Mouse (Mus musculus): ENCODE measurements at regions not wholly inside any gene's neighbourhood (a gene's known extent, or its start where the extent isn't known, plus 50 kb on each side); places are given as distances from the start of the nearest gene placed in this dataset.

DNA sequence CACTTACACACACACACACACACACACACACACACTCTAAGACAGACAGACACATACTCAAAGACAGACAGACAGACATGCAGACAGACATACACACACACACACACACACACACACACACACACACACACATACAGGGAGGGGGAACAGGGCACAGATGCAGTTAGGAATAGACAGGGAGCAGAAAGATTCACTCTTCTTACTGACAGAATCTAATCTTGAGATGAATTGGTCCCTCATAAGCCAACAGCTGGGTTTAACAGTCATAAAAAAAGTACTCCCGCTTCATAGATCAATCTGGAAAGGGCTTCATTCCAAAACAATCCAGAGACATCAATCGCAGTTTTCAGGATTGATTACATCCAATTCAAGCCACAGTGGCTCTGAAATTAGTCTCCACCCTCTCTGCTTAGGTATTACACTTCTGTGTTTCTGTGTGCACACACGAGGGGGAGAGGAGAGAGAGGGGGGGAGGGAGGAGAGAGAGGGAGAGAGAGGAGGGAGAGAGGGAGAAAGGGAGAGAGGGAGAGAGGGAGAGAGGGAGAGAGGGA lies 107.2 kb downstream of the Cavin4 start:
- Histone ChIP-seq H3K36me3 (ENCODE audit: control insufficient read depth, insufficient read depth, low read length) (no peaks in the 10 kb centered on the region), H3K4me3 (ENCODE audit: low read length) (no peak overlapping the region), H3K4me2 (ENCODE audit: low read length) (no peak overlapping the region; the same call in 1 of the 2 replicates), H3K27ac (ENCODE audit: low read depth, low read length) (peak overlapping the region; percentile 36; the same call in 1 of the 2 replicates), H3K27me3 (replicated peaks; ENCODE audit: control insufficient read depth, insufficient read depth, low read length) (no peaks in the 10 kb centered on the region), H3K9me3 (ENCODE audit: control insufficient read depth, low read length) (no peaks in the 10 kb centered on the region), H3K9ac (ENCODE audit: low read depth, low read length) (no peak overlapping the region), H3K4me1 (ENCODE audit: control insufficient read depth, insufficient read depth, low read depth, low read length) (peaks cover 3% of the 10 kb centered on the region; the same call in 1 of the 2 replicates)
- ATAC-seq = peak; percentile 55
- 45% methylated on average over 3 of the region's 3 CpGs for WGBS

DNA sequence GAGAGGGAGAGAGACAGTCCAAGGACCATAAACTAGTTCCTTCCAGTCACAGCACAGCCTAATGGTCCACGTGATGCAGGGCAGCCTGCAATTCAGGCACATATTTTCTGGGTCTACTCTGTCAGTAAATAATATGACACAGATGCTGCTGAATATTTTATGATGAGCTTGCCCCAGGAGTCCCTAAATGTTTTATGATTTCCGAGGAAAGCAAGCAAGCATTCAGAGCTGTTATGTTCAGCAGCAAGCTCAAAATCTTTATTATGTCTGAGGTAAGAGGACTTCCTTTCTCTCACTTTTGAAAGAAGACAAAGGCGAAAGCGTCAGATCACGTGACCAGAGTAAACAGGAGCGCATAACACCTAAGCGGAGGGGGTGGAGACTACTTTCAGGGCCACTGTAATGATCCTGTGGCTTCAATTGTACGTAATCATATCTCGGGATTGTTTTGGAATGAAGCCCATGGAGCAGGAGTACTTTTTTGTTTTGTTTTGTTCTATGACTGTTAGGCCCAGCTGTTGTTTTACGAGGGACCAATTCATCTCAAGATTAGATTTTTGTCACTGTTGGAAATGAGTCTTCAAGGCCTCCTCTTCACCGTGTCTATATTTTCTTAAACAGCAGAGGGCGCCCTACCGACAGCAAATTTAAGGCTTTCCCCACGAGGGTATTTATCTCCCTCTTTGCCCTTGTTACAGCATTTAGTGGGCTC lies 107.8 kb downstream of the Cavin4 start:
- Histone ChIP-seq H3K9ac (ENCODE audit: low read depth, low read length) (no peak overlapping the region), H3K4me2 (ENCODE audit: low read length) (peak overlapping the region; percentile 26), H3K27ac (ENCODE audit: low read depth, low read length) (peak overlapping the region; percentile 36; the same call in 1 of the 2 replicates), H3K4me1 (ENCODE audit: control insufficient read depth, insufficient read depth, low read depth, low read length) (peaks cover 3% of the 10 kb centered on the region; the same call in 1 of the 2 replicates), H3K9me3 (ENCODE audit: control insufficient read depth, low read length) (no peaks in the 10 kb centered on the region), H3K36me3 (ENCODE audit: control insufficient read depth, insufficient read depth, low read length) (no peaks in the 10 kb centered on the region), H3K27me3 (replicated peaks; ENCODE audit: control insufficient read depth, insufficient read depth, low read length) (no peaks in the 10 kb centered on the region), H3K4me3 (ENCODE audit: low read length) (no peak overlapping the region)
- peak; percentile 90 for ATAC-seq
- WGBS = 29% methylated on average over 14 of the region's 14 CpGs

DNA sequence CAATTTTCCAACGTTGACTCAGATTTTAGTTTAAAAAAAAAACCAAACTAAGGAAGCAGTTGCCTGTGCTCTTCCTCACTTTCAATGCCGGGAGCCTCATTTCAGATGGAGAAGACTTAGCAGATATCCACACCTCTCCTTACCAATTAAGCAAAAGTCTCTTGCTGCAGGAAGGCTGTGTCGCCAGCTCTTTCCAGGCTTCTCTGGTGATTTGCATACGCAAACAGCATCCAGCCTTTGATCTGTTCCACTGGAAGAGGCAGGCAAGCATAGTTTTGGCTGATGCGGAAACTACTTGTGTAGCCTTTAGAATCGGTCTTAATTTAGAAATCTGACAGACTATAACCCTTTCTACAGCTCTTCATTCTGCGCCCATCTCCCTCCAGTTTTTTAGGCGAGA lies 108.5 kb downstream of the Cavin4 start:
- Histone ChIP-seq H3K27me3 (replicated peaks; ENCODE audit: control insufficient read depth, insufficient read depth, low read length) (no peaks in the 10 kb centered on the region), H3K9me3 (ENCODE audit: control insufficient read depth, low read length) (no peaks in the 10 kb centered on the region), H3K27ac (ENCODE audit: low read depth, low read length) (no peak overlapping the region), H3K9ac (ENCODE audit: low read depth, low read length) (no peak overlapping the region), H3K4me2 (ENCODE audit: low read length) (no peak overlapping the region), H3K4me3 (ENCODE audit: low read length) (no peak overlapping the region), H3K36me3 (ENCODE audit: control insufficient read depth, insufficient read depth, low read length) (no peaks in the 10 kb centered on the region), H3K4me1 (ENCODE audit: control insufficient read depth, insufficient read depth, low read depth, low read length) (peaks cover 3% of the 10 kb centered on the region; the same call in 1 of the 2 replicates)
- WGBS = 63% methylated on average over 8 of the region's 8 CpGs
- no peak for ATAC-seq

DNA sequence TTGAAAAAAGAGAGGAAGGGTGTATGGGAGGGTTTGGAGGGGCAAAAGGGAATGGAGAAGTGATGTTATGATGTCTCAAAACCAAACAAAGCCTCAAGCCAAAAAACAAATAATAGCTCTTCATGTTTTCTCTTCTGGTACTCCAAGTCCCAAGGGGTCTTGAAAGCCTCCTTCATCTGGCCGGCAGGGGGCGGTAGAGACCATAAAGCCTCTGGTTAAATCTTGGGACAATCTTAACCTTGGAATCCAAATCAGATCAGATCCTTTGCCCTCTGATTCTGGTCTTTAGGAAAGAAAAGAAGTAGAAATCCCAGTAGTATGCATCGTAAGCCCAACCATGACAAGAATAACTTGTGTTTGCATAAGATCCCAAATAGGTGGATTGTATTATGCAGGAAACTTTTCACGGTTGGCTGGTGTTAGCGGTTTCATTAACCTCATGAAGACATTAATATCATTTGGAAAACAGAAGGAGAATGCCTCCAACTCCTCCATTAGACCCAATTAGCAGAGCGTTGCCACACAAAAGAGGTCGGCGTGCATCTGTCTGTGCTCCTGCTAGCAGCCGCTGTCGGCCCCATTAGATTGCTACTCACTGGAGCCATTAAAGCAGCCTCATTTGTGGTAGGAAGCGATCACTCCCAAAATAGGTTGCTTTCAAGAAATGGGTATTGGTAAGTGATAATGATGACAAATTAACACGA lies 116.0 kb downstream of the Cavin4 start:
- Histone ChIP-seq H3K4me2 (ENCODE audit: low read length) (0 out of 2 replicates have a peak overlapping the region, but pooled peaks have one; percentile 0), H3K9me3 (ENCODE audit: control insufficient read depth, low read length) (no peaks in the 10 kb centered on the region), H3K27me3 (replicated peaks; ENCODE audit: control insufficient read depth, insufficient read depth, low read length) (no peaks in the 10 kb centered on the region), H3K27ac (ENCODE audit: low read depth, low read length) (no peak overlapping the region), H3K9ac (ENCODE audit: low read depth, low read length) (no peak overlapping the region), H3K36me3 (ENCODE audit: control insufficient read depth, insufficient read depth, low read length) (no peaks in the 10 kb centered on the region), H3K4me1 (ENCODE audit: control insufficient read depth, insufficient read depth, low read depth, low read length) (no peaks in the 10 kb centered on the region; the same call in 1 of the 2 replicates), H3K4me3 (ENCODE audit: low read length) (no peak overlapping the region)
- peak; percentile 63 for ATAC-seq
- 45% methylated on average over 12 of the region's 12 CpGs for WGBS

DNA sequence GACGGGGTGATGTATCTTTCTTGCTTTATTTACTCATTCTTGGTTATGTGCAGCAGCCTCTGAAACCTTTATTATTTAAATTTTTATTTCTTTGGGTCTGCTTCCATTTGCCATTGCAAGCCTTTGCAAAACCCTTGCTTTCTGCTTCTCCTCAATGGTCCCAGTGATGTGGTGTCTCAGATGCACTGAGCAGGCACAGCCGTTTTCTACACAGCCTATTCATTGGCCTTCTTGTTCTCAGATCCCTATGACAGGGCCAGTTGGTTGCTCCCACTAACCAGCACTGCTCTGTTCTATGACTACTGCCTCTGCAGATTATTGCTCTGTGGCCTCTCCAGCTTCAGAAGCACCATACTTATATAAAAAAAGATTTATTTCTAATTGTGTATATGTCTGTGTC lies 116.6 kb downstream of the Cavin4 start:
- H3K4me1 ChIP-seq (ENCODE audit: control insufficient read depth, insufficient read depth, low read depth, low read length) = no peaks in the 10 kb centered on the region; the same call in 1 of the 2 replicates
- no peak overlapping the region for H3K4me2 ChIP-seq (ENCODE audit: low read length)
- no peak overlapping the region for H3K4me3 ChIP-seq (ENCODE audit: low read length)
- 66% methylated on average over 2 of the region's 2 CpGs for WGBS
- no peaks in the 10 kb centered on the region for H3K27me3 ChIP-seq (replicated peaks; ENCODE audit: control insufficient read depth, insufficient read depth, low read length)
- 0 out of 2 replicates have a peak, but pooled peaks have one; percentile 52 for ATAC-seq
- H3K9ac ChIP-seq (ENCODE audit: low read depth, low read length) = no peak overlapping the region
- H3K36me3 ChIP-seq (ENCODE audit: control insufficient read depth, insufficient read depth, low read length) = no peaks in the 10 kb centered on the region
- H3K27ac ChIP-seq (ENCODE audit: low read depth, low read length) = no peak overlapping the region
- no peaks in the 10 kb centered on the region for H3K9me3 ChIP-seq (ENCODE audit: control insufficient read depth, low read length)

DNA sequence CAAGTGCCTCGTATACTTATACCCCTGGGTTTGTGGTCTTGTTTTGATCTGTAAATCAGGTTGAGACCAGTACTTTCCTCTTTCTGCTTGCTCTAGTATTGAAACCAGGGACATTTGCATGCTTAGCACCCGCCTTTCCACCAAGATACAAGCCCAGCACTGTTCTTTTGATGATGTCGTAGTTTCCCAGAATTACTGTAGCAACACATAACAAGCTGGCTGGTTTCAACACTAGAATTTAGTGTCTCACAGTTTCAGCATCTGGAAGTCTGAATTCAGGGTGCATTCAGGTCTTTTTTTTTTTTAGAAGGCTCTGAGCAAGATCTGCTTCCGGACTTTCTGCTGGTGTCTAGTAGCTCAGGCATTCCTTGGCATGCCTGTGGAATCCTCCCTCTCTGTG lies 117.8 kb downstream of the Cavin4 start:
- Histone ChIP-seq H3K9ac (ENCODE audit: low read depth, low read length) (no peak overlapping the region), H3K4me3 (ENCODE audit: low read length) (no peak overlapping the region), H3K4me2 (ENCODE audit: low read length) (no peak overlapping the region), H3K4me1 (ENCODE audit: control insufficient read depth, insufficient read depth, low read depth, low read length) (no peaks in the 10 kb centered on the region; the same call in 1 of the 2 replicates), H3K36me3 (ENCODE audit: control insufficient read depth, insufficient read depth, low read length) (no peaks in the 10 kb centered on the region), H3K27ac (ENCODE audit: low read depth, low read length) (no peak overlapping the region), H3K9me3 (ENCODE audit: control insufficient read depth, low read length) (no peaks in the 10 kb centered on the region), H3K27me3 (replicated peaks; ENCODE audit: control insufficient read depth, insufficient read depth, low read length) (no peaks in the 10 kb centered on the region)
- 79% methylated on average over 4 of the region's 4 CpGs for WGBS
- ATAC-seq = no peak

DNA sequence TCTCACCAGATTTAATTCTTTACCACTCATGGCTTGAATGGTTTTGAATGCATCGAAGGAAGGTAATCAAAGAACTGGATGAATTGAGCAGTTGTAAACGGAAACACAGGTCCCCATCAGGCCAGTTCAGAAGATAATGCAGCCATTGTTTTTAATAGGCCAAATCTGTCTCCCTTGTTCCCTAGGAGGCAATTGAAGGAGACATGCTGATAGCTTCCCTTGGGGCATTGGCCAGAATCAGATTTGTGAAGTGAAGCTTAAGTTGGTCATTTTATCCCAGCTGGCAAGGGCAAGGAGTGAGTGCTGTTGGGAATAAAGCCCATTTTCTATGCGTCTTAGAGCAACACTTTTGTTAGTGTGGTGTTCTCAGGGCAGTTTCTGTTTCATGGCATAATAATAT lies 119.4 kb downstream of the Cavin4 start:
- WGBS = 34% methylated on average over 3 of the region's 3 CpGs
- ATAC-seq = 0 out of 2 replicates have a peak, but pooled peaks have one; percentile 32
- Histone ChIP-seq H3K4me3 (ENCODE audit: low read length) (no peak overlapping the region), H3K4me1 (ENCODE audit: control insufficient read depth, insufficient read depth, low read depth, low read length) (no peaks in the 10 kb centered on the region; the same call in 1 of the 2 replicates), H3K27me3 (replicated peaks; ENCODE audit: control insufficient read depth, insufficient read depth, low read length) (no peaks in the 10 kb centered on the region), H3K9me3 (ENCODE audit: control insufficient read depth, low read length) (no peaks in the 10 kb centered on the region), H3K36me3 (ENCODE audit: control insufficient read depth, insufficient read depth, low read length) (no peaks in the 10 kb centered on the region), H3K4me2 (ENCODE audit: low read length) (no peak overlapping the region), H3K27ac (ENCODE audit: low read depth, low read length) (no peak overlapping the region), H3K9ac (ENCODE audit: low read depth, low read length) (no peak overlapping the region)

DNA sequence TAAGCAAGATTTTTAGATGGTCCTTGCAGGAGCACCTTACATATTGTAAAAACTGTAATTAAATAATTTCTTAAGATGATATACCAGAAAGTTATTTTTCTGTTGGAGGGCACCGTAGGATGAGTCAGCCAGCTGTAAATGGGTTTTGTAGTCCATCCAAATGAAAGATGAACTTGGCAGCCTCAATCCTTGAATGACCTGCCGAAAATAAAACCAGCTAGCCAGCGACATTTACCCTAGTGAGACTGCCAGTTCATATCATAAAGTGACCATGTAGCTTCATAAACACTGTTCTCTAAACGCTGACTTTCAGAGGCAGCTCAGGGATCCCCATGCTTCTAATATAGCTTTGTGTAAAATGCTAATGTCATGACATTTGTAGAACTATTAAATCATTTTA lies 127.8 kb downstream of the Cavin4 start:
- no peaks in the 10 kb centered on the region for H3K9me3 ChIP-seq (ENCODE audit: control insufficient read depth, low read length)
- H3K4me2 ChIP-seq (ENCODE audit: low read length) = no peak overlapping the region
- no peak overlapping the region for H3K4me3 ChIP-seq (ENCODE audit: low read length)
- no peak overlapping the region for H3K9ac ChIP-seq (ENCODE audit: low read depth, low read length)
- no peak overlapping the region for H3K27ac ChIP-seq (ENCODE audit: low read depth, low read length)
- H3K36me3 ChIP-seq (ENCODE audit: control insufficient read depth, insufficient read depth, low read length) = no peaks in the 10 kb centered on the region
- ATAC-seq = no peak
- 84% methylated on average over 4 of the region's 4 CpGs for WGBS
- no peaks in the 10 kb centered on the region for H3K27me3 ChIP-seq (replicated peaks; ENCODE audit: control insufficient read depth, insufficient read depth, low read length)
- no peaks in the 10 kb centered on the region for H3K4me1 ChIP-seq (ENCODE audit: control insufficient read depth, insufficient read depth, low read depth, low read length)

DNA sequence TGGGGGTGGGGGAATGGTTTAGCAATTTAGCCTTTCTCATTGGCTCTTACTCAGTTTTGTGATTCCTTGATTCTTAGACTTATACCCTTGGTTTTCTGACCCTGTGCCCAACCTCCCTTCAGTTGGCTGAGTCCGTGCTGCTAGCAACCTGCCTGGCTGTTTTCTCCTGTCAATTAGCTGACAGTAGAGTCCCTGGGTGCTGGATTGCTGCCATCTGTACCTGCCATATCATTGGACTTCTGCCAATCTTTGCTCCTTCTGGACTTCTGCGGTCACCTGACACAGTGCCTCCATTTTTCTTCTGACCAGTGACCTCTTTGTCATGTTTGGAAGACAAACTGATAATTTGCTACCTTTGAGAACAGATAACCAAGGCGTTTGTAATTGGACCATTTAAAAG lies 140.5 kb downstream of the Cavin4 start:
- peak; percentile 68; the same call in 1 of the 2 replicates for ATAC-seq
- Histone ChIP-seq H3K36me3 (ENCODE audit: control insufficient read depth, insufficient read depth, low read length) (no peaks in the 10 kb centered on the region), H3K4me1 (ENCODE audit: control insufficient read depth, insufficient read depth, low read depth, low read length) (no peaks in the 10 kb centered on the region), H3K9me3 (ENCODE audit: control insufficient read depth, low read length) (no peaks in the 10 kb centered on the region), H3K9ac (ENCODE audit: low read depth, low read length) (no peak overlapping the region), H3K4me2 (ENCODE audit: low read length) (no peak overlapping the region), H3K27ac (ENCODE audit: low read depth, low read length) (no peak overlapping the region), H3K27me3 (replicated peaks; ENCODE audit: control insufficient read depth, insufficient read depth, low read length) (no peaks in the 10 kb centered on the region), H3K4me3 (ENCODE audit: low read length) (no peak overlapping the region)
- 52% methylated on average over 3 of the region's 3 CpGs for WGBS

All from hindbrain, embryonic 16.5 days (tissue).